Mouse (Mus musculus) megakaryocyte, embryonic 14.5 days (primary cell): ENCODE results near the gene Sdc3.

Source experiments
- FLI1 ChIP-seq: IDR thresholded peaks from 2 replicates; pipeline ENCODE4 v1.6.1; 2012; ENCODE audit warnings: low read length, inconsistent platforms, mixed read lengths
- GATA1 ChIP-seq: IDR thresholded peaks from 3 replicates; pipeline ENCODE4 v1.6.1; 2012; ENCODE audit warnings: mixed read lengths, low read length, inconsistent platforms, borderline replicate concordance

DNA sequence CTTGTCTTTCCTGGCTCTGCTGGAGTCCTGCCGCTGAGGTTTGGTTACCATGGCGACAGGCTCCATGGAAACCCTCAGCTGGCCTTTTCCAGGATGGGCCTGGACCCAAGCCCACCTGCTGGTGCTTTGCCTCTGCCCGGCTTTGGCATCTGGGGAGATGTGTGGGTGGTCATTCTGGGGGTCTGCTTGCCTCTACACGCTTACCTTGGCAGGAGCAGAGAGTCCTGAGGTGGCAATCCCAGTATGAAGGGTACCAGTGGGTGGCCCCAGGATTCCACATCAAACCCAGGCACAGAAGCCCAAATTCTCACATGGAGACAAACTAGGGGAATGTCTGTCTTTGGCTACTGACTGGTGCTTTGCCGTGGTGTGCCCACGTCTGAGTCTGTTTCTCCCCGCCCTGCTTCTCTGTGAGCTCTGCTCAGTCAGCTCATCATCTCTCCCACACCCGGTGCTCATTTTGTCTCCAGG is 73.6 kb downstream of the Sdc3 start:
- TF ChIP-seq GATA1 (no peak), FLI1 (no peak)
